Mouse (Mus musculus) heart, adult 2 months (tissue): ENCODE data around the gene Dhrs13. TPM values are rescaled to one million over a fixed set of nuclear protein-coding genes. Genes with fewer than 3 reads are reported as not detected.
A peak's percentile ranks its signal among the peaks of the same experiment; 100 is the strongest.

Source experiments
- DNase-seq, 2 experiments: peaks; one replicate each; pipeline ENCODE4 v3.0.0; 2021
- H3K27ac ChIP-seq: fragments of 200-600 bp; 2 replicates; pipeline ENCODE4 v1.8.1; 2022
- H3K27me3 ChIP-seq: fragments of 200-500 bp; 2 replicates; pipeline ENCODE4 v1.6.1; 2012; ENCODE audit warnings: mild to moderate bottlenecking, low read length, inconsistent platforms, mixed read lengths; ENCODE audit not compliant: control insufficient read depth, insufficient read depth
- H3K36me3 ChIP-seq: fragments of 200-500 bp; 2 replicates; pipeline ENCODE4 v1.6.1; 2012; ENCODE audit warnings: low read length, inconsistent platforms; ENCODE audit not compliant: control insufficient read depth, insufficient read depth
- H3K4me1 ChIP-seq: fragments of 200-500 bp; 2 replicates; pipeline ENCODE4 v1.6.1; 2011; ENCODE audit warnings: low read length; ENCODE audit not compliant: control insufficient read depth, insufficient read depth
- H3K4me3 ChIP-seq: fragments of 200-600 bp; 2 replicates; pipeline ENCODE4 v1.8.1; 2022
- H3K79me2 ChIP-seq: fragments of 200-500 bp; replicated peaks from 2 replicates; pipeline ENCODE4 v1.6.1; 2012; ENCODE audit warnings: mild to moderate bottlenecking, inconsistent platforms, low read length, moderate library complexity, mixed read lengths; ENCODE audit not compliant: control insufficient read depth, insufficient read depth
- H3K9ac ChIP-seq: fragments of 200-500 bp; 2 replicates; pipeline ENCODE4 v1.6.1; 2012; ENCODE audit warnings: low read depth, mild to moderate bottlenecking, control low read depth, inconsistent platforms, low read length, mixed read lengths
- CTCF ChIP-seq: fragments of 200-600 bp; IDR thresholded peaks from 2 replicates; pipeline ENCODE4 v1.8.1; 2022; ENCODE audit warnings: antibody characterized with exemption, mild to moderate bottlenecking, moderate library complexity
- EP300 ChIP-seq: fragments of 200-500 bp; IDR thresholded peaks from 2 replicates; pipeline ENCODE4 v1.6.1; 2011; ENCODE audit warnings: low read depth, low read length, control low read depth; ENCODE audit not compliant: insufficient read depth
- POLR2A ChIP-seq: fragments of 200-500 bp; IDR thresholded peaks from 2 replicates; pipeline ENCODE4 v1.6.1; 2011; ENCODE audit warnings: mild to moderate bottlenecking, low read depth, low read length, control low read depth; ENCODE audit not compliant: insufficient read depth
- WGBS: fragments of 180-500 bp; shearing (Covaris S2); methylation state at CpG from one replicate; pipeline ENCODE4 v1.1.7; 2018; 5-methylcytosine and 5-hydroxymethylcytosine counted together
- intact Hi-C: fragments of 180-260 bp; cut with DNase I; formaldehyde crosslinking; loops from one replicate; pipeline ENCODE4 v1.15.1; 2025
- microRNA-seq, 2 experiments: library from miRNA; unstranded; fragments of <30 nt; microRNA quantifications; one replicate each; pipeline ENCODE4 v1.2.0; 2021
- polyA plus RNA-seq: library from polyadenylated mRNA; depleted of rRNA; stranded (reverse); fragments of >200 nt; gene quantifications from 2 replicates; pipeline ENCODE4 v1.2.3, GENCODE M21; 2012; rRNA removed
- total RNA-seq, 2 experiments: library from RNA; stranded (reverse); gene quantifications; 2 replicates each; pipeline ENCODE4 v1.2.3; 2021

The Dhrs13 gene
- total and polyA plus RNA-seq, 3 experiments: 3.5 to 4.8 (median 4.0) TPM

- H3K4me3 ChIP-seq: no peak overlapping the region
- H3K36me3 ChIP-seq: no peaks in the 10 kb centered on the region
- no peak overlapping the region for H3K27ac ChIP-seq
- H3K27me3 ChIP-seq: no peaks in the 10 kb centered on the region
- no peak overlapping the region for H3K9ac ChIP-seq
- DNase-seq: no peak
- H3K79me2 ChIP-seq: no peaks in the 10 kb centered on the region
- no peak for TF ChIP-seq EP300
- H3K4me1 ChIP-seq: no peaks in the 10 kb centered on the region
- intact Hi-C loops: no loop called here
- 92% methylated on average over 2 of the region's 2 CpGs for WGBS
Measured at GRCm38 (mm10) chr11:78074277-78074652, 42.2 kb downstream of the Dhrs13 start.

- no peak overlapping the region for H3K4me3 ChIP-seq
- H3K36me3 ChIP-seq: peaks cover 2% of the 10 kb centered on the region; the same call in 1 of the 2 replicates
- no peaks in the 10 kb centered on the region for H3K27me3 ChIP-seq
- TF ChIP-seq CTCF (no peak), POLR2A (no peak), EP300 (no peak)
- intact Hi-C loops: no loop called here
- DNase-seq: no peak
- WGBS: 84% methylated on average over 4 of the region's 4 CpGs
- H3K4me1 ChIP-seq: no peaks in the 10 kb centered on the region
- H3K27ac ChIP-seq: no peak overlapping the region
- H3K9ac ChIP-seq: no peak overlapping the region
- H3K79me2 ChIP-seq: no peaks in the 10 kb centered on the region
Measured at GRCm38 (mm10) chr11:78074666-78075065, 42.6 kb downstream of the Dhrs13 start.

GRCm38 (mm10) chr11:78079961-78080921 is 48.2 kb downstream of the Dhrs13 start, which contains the start of gene Eral1:
Gene Eral1 (minus strand): TSS chr11:78080383.
- Histone ChIP-seq H3K9ac (peak within 1 kb of the TSS; percentile 91), H3K36me3 (peaks cover 2% of the 10 kb centered on the region; the same call in 1 of the 2 replicates), H3K79me2 (no peaks in the 10 kb centered on the region), H3K4me3 (peak within 1 kb of the TSS; percentile 68), H3K27ac (peak within 1 kb of the TSS; percentile 47), H3K4me1 (no peaks in the 10 kb centered on the region), H3K27me3 (no peaks in the 10 kb centered on the region)
- DNase-seq: peak; percentile 86 to 88
- TF ChIP-seq POLR2A: peak; percentile 90
- 0 out of 2 replicates have a peak, but pooled peaks have one; percentile 28 for TF ChIP-seq CTCF
- TF ChIP-seq EP300: 0 out of 2 replicates have a peak, but pooled peaks have one; percentile 25
- WGBS: under 1% methylated on average over 42 of the region's 42 CpGs
- intact Hi-C loops: loop anchor here (1.0 to 2.0 kb wide), 2 partner anchors 14 to 85 kb away; partner anchors contain the start of genes Fam222b and Traf4

- no peak for DNase-seq
- no peak overlapping the region for H3K9ac ChIP-seq
- no peaks in the 10 kb centered on the region for H3K4me1 ChIP-seq
- H3K27ac ChIP-seq: no peak overlapping the region
- intact Hi-C loops: no loop called here
- H3K79me2 ChIP-seq: no peaks in the 10 kb centered on the region
- peaks cover 2% of the 10 kb centered on the region; the same call in 1 of the 2 replicates for H3K36me3 ChIP-seq
- TF ChIP-seq POLR2A (no peak), EP300 (no peak), CTCF (no peak)
- no peak overlapping the region for H3K4me3 ChIP-seq
- no peaks in the 10 kb centered on the region for H3K27me3 ChIP-seq
- WGBS: 6% methylated on average over 1 of the region's 1 CpGs
Measured at GRCm38 (mm10) chr11:78083595-78083994, 51.5 kb downstream of the Dhrs13 start.

GRCm38 (mm10) chr11:78086925-78087479 is 54.9 kb downstream of the Dhrs13 start:
- no peaks in the 10 kb centered on the region for H3K4me1 ChIP-seq
- no peak for DNase-seq
- no peaks in the 10 kb centered on the region for H3K36me3 ChIP-seq
- no peaks in the 10 kb centered on the region for H3K79me2 ChIP-seq
- no peak overlapping the region for H3K9ac ChIP-seq
- no peak overlapping the region for H3K27ac ChIP-seq
- WGBS: 62% methylated on average over 4 of the region's 4 CpGs
- intact Hi-C loops: no loop called here
- TF ChIP-seq CTCF (no peak), EP300 (no peak), POLR2A (no peak)
- no peaks in the 10 kb centered on the region for H3K27me3 ChIP-seq
- H3K4me3 ChIP-seq: no peak overlapping the region

Small RNAs within 50 kb of the gene (microRNA-seq; reads per million reads assigned to microRNA genes)
- gene Mir144 (580 to 2,669 reads per million in 2 experiments), gene Mir451a (0 reads per million in 2 experiments), gene Mir451b (0 reads per million in 2 experiments)

Other genes starting within 250 kb of the Dhrs13 start
- not detected for gene Gm10277, start 244.5 kb upstream of the Dhrs13 start, total RNA-seq
- not detected in 2 replicates for gene Gm10277, start 244.5 kb upstream of the Dhrs13 start, polyA plus RNA-seq
- gene Pipox, start 138.2 kb upstream of the Dhrs13 start, total RNA-seq: under 1 TPM; 0.52 to 0.77 TPM
- 0.47 and 0.82 TPM in 2 replicates for gene Pipox, start 138.2 kb upstream of the Dhrs13 start, polyA plus RNA-seq
- under 1 TPM; 0.68 to 0.80 TPM for gene Sez6, start 101.5 kb upstream of the Dhrs13 start, total RNA-seq
- 0.59 and 0.70 TPM in 2 replicates for gene Sez6, start 101.5 kb upstream of the Dhrs13 start, polyA plus RNA-seq
- 10 to 100 TPM; 23.6 to 30.5 TPM for gene Phf12, start 49.5 kb upstream of the Dhrs13 start, total RNA-seq
- 22.3 and 25.3 TPM in 2 replicates for gene Phf12, start 49.5 kb upstream of the Dhrs13 start, polyA plus RNA-seq
- 10 to 100 TPM; 51.7 to 59.9 TPM for gene Flot2, start 5.7 kb downstream of the Dhrs13 start, total RNA-seq
- 118 and 172 TPM in 2 replicates for gene Flot2, start 5.7 kb downstream of the Dhrs13 start, polyA plus RNA-seq
- 10 to 100 TPM; 25.0 to 28.2 TPM for gene Eral1, start 48.1 kb downstream of the Dhrs13 start, total RNA-seq
- gene Eral1, start 48.1 kb downstream of the Dhrs13 start, polyA plus RNA-seq: 34.9 and 42.4 TPM in 2 replicates
- gene Fam222b, start 62.4 kb downstream of the Dhrs13 start, total RNA-seq: 10 to 100 TPM; 10.4 to 11.4 TPM
- 11.9 and 12.6 TPM in 2 replicates for gene Fam222b, start 62.4 kb downstream of the Dhrs13 start, polyA plus RNA-seq
- gene Traf4, start 133.3 kb downstream of the Dhrs13 start, total RNA-seq: 1 to 10 TPM; 3.7 to 6.0 TPM
- gene Traf4, start 133.3 kb downstream of the Dhrs13 start, polyA plus RNA-seq: 11.2 and 13.4 TPM in 2 replicates
- 1 to 10 TPM; 1.6 to 2.5 TPM for gene Nek8, start 144.4 kb downstream of the Dhrs13 start, total RNA-seq
- 7.0 and 7.6 TPM in 2 replicates for gene Nek8, start 144.4 kb downstream of the Dhrs13 start, polyA plus RNA-seq
- gene Tlcd1, start 144.4 kb downstream of the Dhrs13 start, total RNA-seq: 1 to 10 TPM; 5.4 to 5.7 TPM
- 15.7 and 17.3 TPM in 2 replicates for gene Tlcd1, start 144.4 kb downstream of the Dhrs13 start, polyA plus RNA-seq
- gene Rpl23a, start 151.3 kb downstream of the Dhrs13 start, total RNA-seq: 100 to 1,000 TPM; 801 to 911 TPM
- gene Rpl23a, start 151.3 kb downstream of the Dhrs13 start, polyA plus RNA-seq: 155 and 253 TPM in 2 replicates
- 1 to 10 TPM; 8.2 to 9.8 TPM for gene Rab34, start 156.2 kb downstream of the Dhrs13 start, total RNA-seq
- gene Rab34, start 156.2 kb downstream of the Dhrs13 start, polyA plus RNA-seq: 17.2 and 17.5 TPM in 2 replicates
- gene Proca1, start 161.1 kb downstream of the Dhrs13 start, total RNA-seq: under 1 TPM; 0.70 to 0.75 TPM
- 0.26 and 0.80 TPM in 2 replicates for gene Proca1, start 161.1 kb downstream of the Dhrs13 start, polyA plus RNA-seq
- gene Sdf2, start 213.5 kb downstream of the Dhrs13 start, total RNA-seq: 10 to 100 TPM; 46.5 to 52.5 TPM
- gene Sdf2, start 213.5 kb downstream of the Dhrs13 start, polyA plus RNA-seq: 71.9 and 91.9 TPM in 2 replicates
- gene Supt6, start 213.7 kb downstream of the Dhrs13 start, total RNA-seq: 10 to 100 TPM; 29.5 to 32.1 TPM
- gene Supt6, start 213.7 kb downstream of the Dhrs13 start, polyA plus RNA-seq: 12.2 and 13.1 TPM in 2 replicates
- 100 to 1,000 TPM; 173 to 209 TPM for gene 2610507B11Rik, start 229.5 kb downstream of the Dhrs13 start, total RNA-seq
- gene 2610507B11Rik, start 229.5 kb downstream of the Dhrs13 start, polyA plus RNA-seq: 74.7 and 141 TPM in 2 replicates